Mouse (Mus musculus) cerebellum, adult 11-12 months (tissue): ENCODE results near the gene Grb2.
A peak's percentile ranks its signal among the peaks of the same experiment; 100 is the strongest.
"Not testable (repeated sequence)": the region's sequence is repeated elsewhere in the genome, so short reads cannot be mapped to it uniquely, and the experiment has no call there.

Experiments used
- DNase-seq: peaks from one replicate; pipeline ENCODE4 v3.0.0; 2022

Gene Grb2

GRCm38 (mm10) chr11:115684877-115685276 is 23.5 kb downstream of the Grb2 start:
- peak; percentile 36 for DNase-seq

GRCm38 (mm10) chr11:115683326-115683725 is 25.1 kb downstream of the Grb2 start:
- DNase-seq, result peak; percentile 9

GRCm38 (mm10) chr11:115682411-115682810 is 26.0 kb downstream of the Grb2 start:
- DNase-seq, result peak; percentile 12

- DNase-seq, result peak; percentile 14
These were observed 28.7 kb downstream of the Grb2 start for GRCm38 (mm10) chr11:115679554-115680238.

- DNase-seq, result no peak
These were observed 29.5 kb downstream of the Grb2 start for GRCm38 (mm10) chr11:115678861-115679260.

GRCm38 (mm10) chr11:115677511-115677910 is 30.9 kb downstream of the Grb2 start:
- no peak for DNase-seq

GRCm38 (mm10) chr11:115676738-115677137 is 31.7 kb downstream of the Grb2 start:
- DNase-seq, result no peak

- no peak for DNase-seq
These were observed 34.0 kb downstream of the Grb2 start for GRCm38 (mm10) chr11:115674235-115674865.

- DNase-seq, result peak; percentile 77
These were observed 34.7 kb downstream of the Grb2 start for GRCm38 (mm10) chr11:115673471-115674234.

GRCm38 (mm10) chr11:115672226-115672987 is 36.0 kb downstream of the Grb2 start:
- no peak for DNase-seq

GRCm38 (mm10) chr11:115670451-115671050 is 37.8 kb downstream of the Grb2 start:
- no peak for DNase-seq

GRCm38 (mm10) chr11:115663676-115664335 is 44.6 kb downstream of the Grb2 start:
- no peak for DNase-seq

- DNase-seq, result peak; percentile 67
These were observed 48.0 kb downstream of the Grb2 start for GRCm38 (mm10) chr11:115660376-115660775.

GRCm38 (mm10) chr11:115658521-115658920 is 49.9 kb downstream of the Grb2 start:
- DNase-seq, result no peak

- no peak for DNase-seq
These were observed 54.3 kb downstream of the Grb2 start for GRCm38 (mm10) chr11:115654128-115654527.

GRCm38 (mm10) chr11:115653194-115653593 is 55.2 kb downstream of the Grb2 start:
- no peak for DNase-seq

- no peak for DNase-seq
These were observed 56.7 kb downstream of the Grb2 start for GRCm38 (mm10) chr11:115651680-115652079.

- DNase-seq, result peak; percentile 96
These were observed 58.7 kb downstream of the Grb2 start for GRCm38 (mm10) chr11:115649706-115650105.

- DNase-seq, result no peak
These were observed 60.9 kb downstream of the Grb2 start for GRCm38 (mm10) chr11:115647459-115647858.

GRCm38 (mm10) chr11:115646439-115646838 is 62.0 kb downstream of the Grb2 start:
- no peak for DNase-seq

- not testable (repeated sequence) for DNase-seq
These were observed 62.9 kb downstream of the Grb2 start for GRCm38 (mm10) chr11:115645498-115645897.

GRCm38 (mm10) chr11:115644308-115644707 is 64.1 kb downstream of the Grb2 start:
- DNase-seq, result no peak
